Mouse (Mus musculus): ENCODE results near the gene Cfap73. TPM values are rescaled to one million over a fixed set of nuclear protein-coding genes. Genes with fewer than 3 reads are reported as not detected.

Cfap73 gene
- not detected for polyA plus RNA-seq (2014; fragmentation: Illumina TruSeq; extraction: RNeasy Lipid Tissue Mini Kit (QIAGEN cat#74804))

DNA sequence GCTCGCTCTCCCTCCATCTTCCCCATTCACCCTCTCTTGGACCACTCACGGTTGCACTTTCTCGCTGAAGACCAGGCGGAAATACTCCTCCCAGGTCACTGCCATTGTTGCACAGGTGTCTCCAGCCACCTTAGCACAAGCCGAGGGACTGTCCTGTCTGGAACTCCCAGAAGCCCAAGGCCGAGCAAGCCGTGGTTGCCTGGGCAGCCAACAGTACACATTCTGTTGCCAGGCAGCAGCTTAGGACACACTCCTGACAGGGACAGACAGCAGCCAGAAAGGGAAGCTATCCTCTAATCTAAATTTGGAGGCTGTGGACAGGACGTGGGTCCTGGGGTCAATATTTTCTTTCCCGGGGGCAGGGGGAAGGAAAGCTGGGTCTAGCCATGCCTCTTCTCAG lies at the start of gene Cfap73:
Gene Cfap73 (minus strand): TSS at position 105 of the 400 bp plus-strand sequence.

DNA sequence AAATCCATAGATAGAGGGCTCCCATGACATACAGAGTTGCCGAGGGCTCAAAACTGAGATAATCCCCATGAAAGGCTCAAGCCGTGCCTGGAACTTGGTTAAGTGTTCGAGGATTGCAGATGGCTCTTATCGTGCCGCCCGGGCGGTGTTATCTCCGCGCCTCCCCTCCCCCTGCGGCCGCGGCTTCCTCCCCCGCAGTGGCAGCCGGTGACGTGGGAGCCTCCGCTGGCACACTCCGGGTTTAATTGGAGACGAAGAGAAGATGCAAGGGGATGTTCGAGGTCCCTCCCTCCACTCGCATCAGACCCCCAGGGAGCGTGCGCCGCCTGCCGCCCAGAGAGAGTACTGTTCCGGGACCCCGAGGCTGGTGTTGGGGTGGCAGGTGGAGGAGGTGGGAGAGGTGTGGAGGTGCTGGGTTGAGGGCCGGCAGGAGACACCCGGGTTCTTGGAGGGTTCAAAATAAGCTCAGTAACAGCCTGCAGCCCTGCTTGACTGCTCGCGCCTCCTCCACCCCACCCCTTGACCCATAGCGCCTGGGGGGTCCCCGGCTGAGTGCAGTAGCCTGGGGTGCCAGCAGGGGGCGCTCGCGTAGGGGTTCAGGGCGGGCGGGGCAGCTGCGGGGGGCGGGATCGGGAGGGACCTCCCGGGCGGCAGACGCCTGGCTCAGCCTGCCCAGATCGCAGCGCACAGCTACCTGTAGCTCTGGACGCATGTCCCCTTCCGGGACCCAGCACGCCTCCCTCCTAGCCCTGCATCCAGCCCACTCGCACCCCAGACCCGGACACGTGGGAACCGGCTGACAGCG lies 14.7 kb upstream of the Cfap73 start, which contains the start of gene Rasal1:
Gene Rasal1 (plus strand): TSS at position 244 of the 805 bp plus-strand sequence.

DNA sequence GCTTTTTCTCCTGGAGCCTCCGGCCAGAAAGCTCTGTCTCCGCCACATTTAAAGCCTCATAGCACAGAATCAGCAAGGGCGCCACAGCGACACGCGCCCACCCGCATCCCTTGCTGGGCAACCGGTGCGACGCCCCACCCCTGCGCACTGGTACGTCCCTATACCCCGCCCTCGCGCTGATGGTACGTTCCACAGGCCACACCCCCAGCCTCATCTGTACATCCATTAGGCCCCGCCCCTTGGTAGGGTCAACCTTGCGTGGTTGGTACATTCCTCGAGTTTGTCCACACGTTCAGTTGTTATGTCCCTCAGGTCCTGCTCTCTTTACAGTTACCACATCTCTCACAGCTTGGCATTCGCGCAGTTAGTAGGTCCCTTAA lies 21.6 kb downstream of the Cfap73 start, which contains the start of the genes Rita1 and Ddx54:
Gene Rita1 (minus strand): TSS at position 148 of the 380 bp plus-strand sequence.
Gene Ddx54 (plus strand): TSS at position 298 of the 380 bp plus-strand sequence.

DNA sequence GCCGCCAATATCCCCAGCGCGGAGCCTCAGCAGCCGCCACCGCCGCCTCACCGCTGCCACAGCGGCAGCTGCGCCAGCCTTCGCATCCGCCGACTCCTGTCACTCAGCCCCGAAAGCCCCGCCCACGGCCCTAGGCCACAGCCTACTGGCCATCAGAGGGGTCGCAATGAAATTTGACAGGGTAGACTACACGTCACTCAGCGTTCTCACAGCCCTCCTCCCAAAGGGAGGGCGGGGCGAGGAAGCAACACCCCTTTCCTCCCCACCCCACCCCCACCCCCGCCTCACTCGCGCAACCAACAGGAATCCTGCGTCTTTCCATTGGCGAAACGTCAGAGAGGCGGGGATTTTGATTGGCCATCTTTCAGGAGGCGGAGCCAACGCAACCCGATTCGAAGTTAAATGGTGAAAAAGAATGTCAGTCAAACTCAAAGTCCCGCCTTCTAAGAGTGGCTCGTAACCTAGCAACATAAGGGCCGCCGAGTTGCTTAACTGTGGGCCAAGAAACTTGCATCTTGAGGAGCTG lies 45.4 kb downstream of the Cfap73 start, which contains the start of the genes Tpcn1 and Iqcd:
Gene Tpcn1 (minus strand): TSS at position 105 of the 526 bp plus-strand sequence.
Gene Iqcd (plus strand): TSS at position 448 of the 526 bp plus-strand sequence.

Other genes with a start within 250 kb of the Cfap73 start
- not detected for gene Lhx5, start 202.5 kb downstream of the Cfap73 start, polyA plus RNA-seq (2014; fragmentation: Illumina TruSeq; extraction: RNeasy Lipid Tissue Mini Kit (QIAGEN cat#74804))
- not detected for gene Sdsl, start 161.4 kb downstream of the Cfap73 start, polyA plus RNA-seq (2014; fragmentation: Illumina TruSeq; extraction: RNeasy Lipid Tissue Mini Kit (QIAGEN cat#74804))
- gene Sds, start 157.7 kb downstream of the Cfap73 start, polyA plus RNA-seq (2014; fragmentation: Illumina TruSeq; extraction: RNeasy Lipid Tissue Mini Kit (QIAGEN cat#74804)): not detected
- gene Plbd2, start 130.6 kb downstream of the Cfap73 start, polyA plus RNA-seq (2014; fragmentation: Illumina TruSeq; extraction: RNeasy Lipid Tissue Mini Kit (QIAGEN cat#74804)): 0.66 TPM
- gene Slc8b1, start 123.1 kb downstream of the Cfap73 start, polyA plus RNA-seq (2014; fragmentation: Illumina TruSeq; extraction: RNeasy Lipid Tissue Mini Kit (QIAGEN cat#74804)): 0.43 TPM
- 3.1 TPM for gene Tpcn1, start 45.6 kb downstream of the Cfap73 start, polyA plus RNA-seq (2014; fragmentation: Illumina TruSeq; extraction: RNeasy Lipid Tissue Mini Kit (QIAGEN cat#74804))
- gene Iqcd, start 45.2 kb downstream of the Cfap73 start, polyA plus RNA-seq (2014; fragmentation: Illumina TruSeq; extraction: RNeasy Lipid Tissue Mini Kit (QIAGEN cat#74804)): not detected
- not detected for gene Rita1, start 21.6 kb downstream of the Cfap73 start, polyA plus RNA-seq (2014; fragmentation: Illumina TruSeq; extraction: RNeasy Lipid Tissue Mini Kit (QIAGEN cat#74804))
- 0.60 TPM for gene Ddx54, start 21.5 kb downstream of the Cfap73 start, polyA plus RNA-seq (2014; fragmentation: Illumina TruSeq; extraction: RNeasy Lipid Tissue Mini Kit (QIAGEN cat#74804))
- not detected for gene Rasal1, start 14.6 kb upstream of the Cfap73 start, polyA plus RNA-seq (2014; fragmentation: Illumina TruSeq; extraction: RNeasy Lipid Tissue Mini Kit (QIAGEN cat#74804))
- gene Dtx1, start 77.7 kb upstream of the Cfap73 start, polyA plus RNA-seq (2014; fragmentation: Illumina TruSeq; extraction: RNeasy Lipid Tissue Mini Kit (QIAGEN cat#74804)): 0.34 TPM
- 0.68 TPM for gene Oas2, start 115.6 kb upstream of the Cfap73 start, polyA plus RNA-seq (2014; fragmentation: Illumina TruSeq; extraction: RNeasy Lipid Tissue Mini Kit (QIAGEN cat#74804))
- 0.26 TPM for gene Oas3, start 143.4 kb upstream of the Cfap73 start, polyA plus RNA-seq (2014; fragmentation: Illumina TruSeq; extraction: RNeasy Lipid Tissue Mini Kit (QIAGEN cat#74804))
- 6.4 TPM for gene Oas1e, start 161.3 kb upstream of the Cfap73 start, polyA plus RNA-seq (2014; fragmentation: Illumina TruSeq; extraction: RNeasy Lipid Tissue Mini Kit (QIAGEN cat#74804))
- gene Oas1c, start 178.3 kb upstream of the Cfap73 start, polyA plus RNA-seq (2014; fragmentation: Illumina TruSeq; extraction: RNeasy Lipid Tissue Mini Kit (QIAGEN cat#74804)): 6.7 TPM
- gene Oas1f, start 213.1 kb upstream of the Cfap73 start, polyA plus RNA-seq (2014; fragmentation: Illumina TruSeq; extraction: RNeasy Lipid Tissue Mini Kit (QIAGEN cat#74804)): not detected
- 9.7 TPM for gene Oas1h, start 227.2 kb upstream of the Cfap73 start, polyA plus RNA-seq (2014; fragmentation: Illumina TruSeq; extraction: RNeasy Lipid Tissue Mini Kit (QIAGEN cat#74804))